Mouse (Mus musculus) WW6 (cell line): ENCODE measurements at regions not wholly inside any gene's neighbourhood (a gene's known extent, or its start where the extent isn't known, plus 50 kb on each side); places are given as distances from the start of the nearest gene placed in this dataset.

Source experiments
- DNase-seq: peaks from one replicate; pipeline ENCODE4 v3.0.0-alpha.2; 2013; ENCODE audit warnings: low read depth, low spot score

- no peak for DNase-seq
Measured at GRCm38 (mm10) chr13:15929890-15930289, 81.8 kb upstream of the Inhba start.

GRCm38 (mm10) chr13:15931553-15932162, 80.0 kb upstream of the Inhba start:
- peak; percentile 16 for DNase-seq

GRCm38 (mm10) chr13:15935689-15936088, 76.0 kb upstream of the Inhba start:
- no peak for DNase-seq

- no peak for DNase-seq
Measured at GRCm38 (mm10) chr13:15936109-15936508, 75.5 kb upstream of the Inhba start.

- no peak for DNase-seq
Measured at GRCm38 (mm10) chr13:15950143-15950542, 61.5 kb upstream of the Inhba start.

DNA sequence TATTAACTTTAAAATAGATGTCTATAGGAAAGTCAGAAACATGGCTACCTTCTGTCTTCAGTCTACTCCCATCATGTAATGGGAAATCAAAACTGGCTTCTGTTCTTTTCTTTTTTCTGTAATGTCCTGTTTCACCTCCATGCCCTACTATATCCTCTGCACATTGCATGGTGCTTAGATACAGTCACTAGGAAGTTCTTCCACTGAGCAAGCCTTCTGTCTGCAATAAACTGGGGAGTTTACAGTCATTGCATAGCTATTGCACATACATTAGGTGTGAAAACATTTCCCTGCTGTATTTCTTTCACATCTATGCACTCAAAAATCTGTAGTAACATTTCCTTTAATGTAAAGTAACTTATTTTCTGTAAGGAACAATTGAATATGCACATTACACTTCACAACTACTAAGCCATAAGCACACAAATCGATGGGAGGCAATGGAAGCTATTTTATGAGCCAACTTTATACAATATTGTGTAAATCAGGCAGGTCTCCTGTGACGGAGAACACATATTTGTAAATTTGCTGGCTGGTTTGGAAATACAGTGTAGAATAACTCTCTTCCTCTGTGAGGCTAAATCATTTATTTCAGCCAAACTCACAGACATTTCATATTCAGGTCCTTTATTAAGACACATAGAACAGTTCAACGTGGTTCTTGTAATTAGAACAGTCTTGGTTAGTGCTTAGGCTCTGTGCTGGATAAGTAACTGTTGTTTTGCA, 60.6 kb upstream of the Inhba start:
- no peak for DNase-seq
